Mouse (Mus musculus) G1E-ER4 (cell line): Measurements from ENCODE around the gene Stab2. TPM values are rescaled to one million over a fixed set of nuclear protein-coding genes. Genes with fewer than 3 reads are reported as not detected.

Experiments
- GATA1 ChIP-seq: IDR thresholded peaks from one replicate; pipeline ENCODE4 v1.8.0; 2012; ENCODE audit warnings: low read length, inconsistent platforms
- polyA plus RNA-seq: library from polyadenylated mRNA; stranded (reverse); fragments of >175 nt; gene quantifications from 2 replicates; pipeline ENCODE4 v1.2.3, GENCODE M21; 2012

Gene Stab2
- polyA plus RNA-seq, 1 experiment: 0.03 TPM

- TF ChIP-seq GATA1: no peak
Observed at GRCm38 (mm10) chr10:86794196-86794595, 213.6 kb downstream of the Stab2 start.

DNA sequence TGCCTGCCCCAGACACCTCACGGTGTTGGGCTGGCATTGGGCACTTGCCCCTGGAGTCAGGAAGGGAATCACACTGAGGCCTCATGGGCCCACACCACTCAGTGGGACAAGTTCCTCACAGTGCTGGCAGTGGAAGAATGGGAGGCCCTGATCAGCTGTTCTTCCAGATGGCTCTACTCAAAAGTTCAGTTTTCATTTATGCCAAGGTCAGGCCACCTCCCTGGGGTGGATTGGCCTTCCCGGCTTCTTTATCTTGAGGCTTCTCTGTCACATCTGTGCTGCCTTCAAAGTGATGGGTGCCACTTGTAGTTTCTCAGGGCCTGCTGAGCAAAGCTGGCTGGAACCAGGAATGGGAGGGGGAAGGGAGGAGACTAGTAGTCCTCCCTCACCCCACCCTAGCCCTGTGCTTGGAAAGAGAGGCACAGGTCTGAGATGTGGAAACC is 214.3 kb downstream of the Stab2 start:
- TF ChIP-seq GATA1: no peak

DNA sequence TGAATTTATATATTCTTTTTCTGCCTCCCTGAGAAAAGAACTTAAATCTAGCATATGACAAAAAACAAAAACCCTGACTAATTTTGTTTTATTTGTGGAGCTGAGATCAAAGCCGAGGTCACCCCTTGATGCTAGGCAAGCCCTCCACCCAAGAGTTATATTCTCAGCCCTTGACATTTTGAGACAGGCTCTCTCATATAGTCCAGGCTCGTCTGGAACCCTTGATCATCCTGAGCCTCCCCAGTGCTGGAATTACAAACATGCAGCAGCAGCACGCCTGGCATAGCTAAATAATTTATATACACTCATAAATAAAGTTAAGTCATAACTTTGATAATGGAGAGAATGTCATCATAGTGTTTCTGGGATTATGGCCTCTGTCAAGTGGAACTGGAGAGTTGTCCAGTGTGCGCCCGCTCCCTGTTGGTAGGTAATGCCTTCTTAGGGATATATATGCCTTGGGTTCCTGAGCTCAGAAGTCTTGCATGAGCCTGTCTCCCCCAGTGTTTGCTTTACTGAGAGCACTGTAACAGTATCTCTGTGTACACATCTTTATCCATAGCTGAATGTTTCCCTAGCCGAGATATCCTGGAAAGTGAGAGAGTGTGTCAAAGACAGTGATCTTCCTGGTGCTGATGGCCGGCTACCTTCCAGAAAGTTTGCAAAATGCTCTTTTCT is 216.2 kb downstream of the Stab2 start:
- TF ChIP-seq GATA1: no peak

Other genes with a start within 250 kb of the Stab2 start
- not detected in 2 replicates for gene Gm49358, start 244.1 kb downstream of the Stab2 start, polyA plus RNA-seq
- 2.9 and 6.7 TPM in 2 replicates for gene Nt5dc3, start 229.0 kb downstream of the Stab2 start, polyA plus RNA-seq
- not detected in 2 replicates for gene 1700113H08Rik, start 50.0 kb upstream of the Stab2 start, polyA plus RNA-seq